Mouse (Mus musculus) forebrain, embryonic 16.5 days (tissue): ENCODE measurements around the gene Tmem254a. TPM values are rescaled to one million over a fixed set of nuclear protein-coding genes. Genes with fewer than 3 reads are reported as not detected.
"Not testable (repeated sequence)": the region's sequence is repeated elsewhere in the genome, so short reads cannot be mapped to it uniquely, and the experiment has no call there.

ENCODE experiments used
- ATAC-seq: fragments of 200-750 bp; cut with Nextera tagmentation; 2 replicates; pipeline ENCODE4 v1.8.0; 2017; ENCODE audit warnings: mild to moderate bottlenecking, moderate library complexity
- H3K27ac ChIP-seq: fragments of 300-500 bp; sonication (generic); 2 replicates; pipeline ENCODE4 v1.5.1; 2014; ENCODE audit warnings: low read length, control low read depth
- H3K27me3 ChIP-seq: fragments of 300-500 bp; sonication (generic); replicated peaks from 2 replicates; pipeline ENCODE4 v1.6.1; 2014; ENCODE audit warnings: low read length; ENCODE audit not compliant: control insufficient read depth, insufficient read depth
- H3K36me3 ChIP-seq: fragments of 300-500 bp; sonication (generic); 2 replicates; pipeline ENCODE4 v1.6.1; 2014; ENCODE audit not compliant: control insufficient read depth, insufficient read depth
- H3K4me1 ChIP-seq: fragments of 300-500 bp; sonication (generic); replicated peaks from 2 replicates; pipeline ENCODE4 v1.6.1; 2014; ENCODE audit warnings: low read length; ENCODE audit not compliant: control insufficient read depth, insufficient read depth
- H3K4me2 ChIP-seq: fragments of 300-500 bp; sonication (generic); 2 replicates; pipeline ENCODE4 v1.6.1; 2014; ENCODE audit warnings: mild to moderate bottlenecking, low read length, control low read depth
- H3K4me3 ChIP-seq: fragments of 300-500 bp; sonication (generic); replicated peaks from 2 replicates; pipeline ENCODE4 v1.5.1; 2014; ENCODE audit warnings: mild to moderate bottlenecking, low read length, control low read depth
- H3K9ac ChIP-seq: fragments of 300-500 bp; sonication (generic); replicated peaks from 2 replicates; pipeline ENCODE4 v1.6.1; 2014; ENCODE audit warnings: low read depth, low read length, control low read depth
- H3K9me3 ChIP-seq: fragments of 300-500 bp; sonication (generic); 2 replicates; pipeline ENCODE4 v1.6.1; 2016; ENCODE audit warnings: low read length; ENCODE audit not compliant: control insufficient read depth
- WGBS: fragments of 180-500 bp; shearing (Covaris S2); extraction: QIAGEN DNeasy Blood & Tissue Kit; methylation state at CpG from one replicate; pipeline ENCODE4 v1.1.7; 2014; 5-methylcytosine and 5-hydroxymethylcytosine counted together
- polyA plus RNA-seq: library from polyadenylated mRNA; unstranded; fragments of >200 nt; fragmentation: Nextera tagmentation; extraction: Ambion mirVana; gene quantifications from 2 replicates; pipeline ENCODE4 v1.2.1, GENCODE M21; 2015

Tmem254a gene
- polyA plus RNA-seq, 1 experiment from 2014 or later = 3.9 TPM

DNA sequence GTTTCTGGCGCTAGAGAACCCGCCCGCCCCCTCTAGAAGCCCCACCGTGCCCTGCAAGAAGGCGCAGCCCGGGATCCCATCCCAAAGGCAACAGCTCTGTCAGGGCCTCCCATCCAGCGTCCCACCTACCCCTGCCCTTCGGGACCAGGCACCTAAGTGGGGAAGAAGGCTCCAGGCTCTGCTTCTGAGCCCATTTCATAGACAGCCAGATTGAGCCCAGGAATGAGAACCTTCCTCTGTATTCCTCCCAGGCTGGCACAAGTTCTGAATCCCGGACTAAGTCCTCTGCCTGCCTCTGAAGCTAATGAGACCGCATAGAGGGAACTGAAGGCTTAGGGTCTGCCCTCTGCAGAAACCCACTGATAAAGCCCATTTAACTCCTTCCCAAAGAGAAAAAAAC lies 24.5 kb downstream of the Tmem254a start, which contains the start of gene Plac9a:
TSS of gene Plac9a (minus strand) at position 101 of the 400 bp plus-strand sequence.
- not testable (repeated sequence) for H3K4me3 ChIP-seq, H3K4me2 ChIP-seq, ATAC-seq, H3K4me1 ChIP-seq, H3K9me3 ChIP-seq, H3K27ac ChIP-seq, H3K9ac ChIP-seq, H3K36me3 ChIP-seq, H3K27me3 ChIP-seq
- no CpG with 5 or more reads among the region's 10 CpGs for WGBS

DNA sequence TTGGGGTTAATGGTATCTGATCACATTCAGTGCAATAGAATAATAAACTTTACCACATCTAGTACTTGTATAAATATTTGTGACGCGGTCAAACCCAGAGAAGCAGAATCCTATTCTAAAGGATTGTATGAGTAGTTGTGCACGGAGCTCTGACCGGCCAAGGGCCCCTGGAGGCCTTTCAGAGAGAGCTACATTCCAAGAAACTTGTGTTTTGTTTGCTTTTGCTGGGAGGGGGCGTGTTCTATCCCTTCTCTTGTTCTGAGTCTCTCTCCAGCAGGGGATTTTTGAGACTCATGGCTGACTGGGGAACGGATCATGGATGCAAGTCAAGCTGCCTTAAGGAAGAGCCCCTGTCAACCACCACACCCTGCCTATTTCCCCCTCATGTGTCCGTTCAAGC lies 31.8 kb downstream of the Tmem254a start:
- H3K9ac ChIP-seq, H3K9me3 ChIP-seq, H3K4me3 ChIP-seq, H3K36me3 ChIP-seq, H3K4me1 ChIP-seq, ATAC-seq, H3K27ac ChIP-seq, H3K4me2 ChIP-seq, H3K27me3 ChIP-seq: not testable (repeated sequence)
- WGBS = no CpG with 5 or more reads among the region's 7 CpGs

DNA sequence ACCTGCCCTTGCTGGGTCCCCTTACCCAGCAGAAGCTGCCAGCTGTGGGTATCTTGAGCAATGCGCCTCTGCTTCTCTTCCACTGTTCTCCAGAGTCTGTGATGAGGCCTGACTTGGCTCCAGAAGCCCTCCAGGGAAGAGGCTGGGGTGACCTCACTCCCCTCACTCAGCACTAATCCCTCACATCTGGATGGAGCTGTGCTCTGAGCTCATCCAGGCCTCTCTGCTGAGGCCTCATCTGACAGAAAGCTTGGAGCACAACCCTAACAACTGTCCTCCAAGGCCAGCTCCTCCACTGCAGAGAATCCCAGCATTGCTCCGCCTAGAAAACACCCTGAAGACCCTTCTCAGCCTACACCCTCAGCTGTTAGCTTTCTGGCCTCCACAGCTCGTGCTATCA lies 32.9 kb downstream of the Tmem254a start:
- H3K4me2 ChIP-seq, H3K27me3 ChIP-seq, H3K9me3 ChIP-seq, H3K4me3 ChIP-seq, H3K36me3 ChIP-seq, ATAC-seq, H3K4me1 ChIP-seq, H3K27ac ChIP-seq, H3K9ac ChIP-seq: not testable (repeated sequence)
- no CpG with 5 or more reads among the region's 3 CpGs for WGBS

DNA sequence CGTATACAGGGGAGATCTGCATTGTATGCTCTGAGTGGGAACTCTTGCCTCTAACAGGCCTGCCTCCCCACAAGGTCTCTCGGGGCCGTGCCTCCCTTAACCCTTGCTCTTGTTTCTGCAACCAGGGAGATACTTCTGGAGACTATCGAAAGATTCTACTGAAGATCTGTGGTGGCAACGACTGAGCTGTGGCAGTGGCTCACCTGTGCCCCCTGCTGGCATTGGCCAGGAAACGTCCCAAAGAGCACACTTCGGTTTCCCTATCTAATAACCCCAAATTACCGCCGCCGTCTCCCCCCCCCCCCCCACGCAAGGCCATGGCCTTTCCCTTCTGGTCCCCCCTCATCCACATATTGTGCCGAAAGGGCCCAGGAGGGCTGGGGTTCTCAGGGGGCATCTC lies 41.6 kb downstream of the Tmem254a start:
- ATAC-seq, H3K27ac ChIP-seq: not testable (repeated sequence)
- WGBS = no CpG with 5 or more reads among the region's 12 CpGs

DNA sequence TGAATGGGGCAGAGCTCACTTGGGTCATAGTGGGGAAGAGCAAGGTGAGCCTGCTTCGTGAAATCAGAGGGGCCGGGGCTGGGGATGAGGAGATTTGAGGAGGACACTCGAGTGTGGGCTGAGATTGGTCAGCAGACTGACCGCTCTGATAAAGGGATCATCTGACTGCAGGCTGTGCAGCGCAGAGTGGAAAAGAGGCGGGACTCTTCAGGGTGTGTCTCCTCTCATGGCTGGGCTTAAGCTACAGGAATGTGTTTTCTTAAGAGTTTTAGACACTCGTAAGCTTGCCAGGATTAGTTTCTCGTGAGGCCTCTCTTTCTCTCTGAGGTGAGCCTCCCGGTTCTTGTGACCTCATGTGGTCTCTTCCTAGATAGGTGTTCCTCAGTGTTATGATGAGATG lies 45.7 kb downstream of the Tmem254a start:
- H3K9ac ChIP-seq, H3K4me2 ChIP-seq, H3K4me3 ChIP-seq, H3K27me3 ChIP-seq, H3K4me1 ChIP-seq, H3K36me3 ChIP-seq, H3K9me3 ChIP-seq, H3K27ac ChIP-seq, ATAC-seq: not testable (repeated sequence)
- no CpG with 5 or more reads among the region's 9 CpGs for WGBS

More for the DNA sequence above, 41.6 kb downstream of the Tmem254a start:
- H3K4me1 ChIP-seq, H3K36me3 ChIP-seq, H3K27me3 ChIP-seq, H3K4me3 ChIP-seq, H3K9me3 ChIP-seq, H3K9ac ChIP-seq, H3K4me2 ChIP-seq: not testable (repeated sequence)

DNA sequence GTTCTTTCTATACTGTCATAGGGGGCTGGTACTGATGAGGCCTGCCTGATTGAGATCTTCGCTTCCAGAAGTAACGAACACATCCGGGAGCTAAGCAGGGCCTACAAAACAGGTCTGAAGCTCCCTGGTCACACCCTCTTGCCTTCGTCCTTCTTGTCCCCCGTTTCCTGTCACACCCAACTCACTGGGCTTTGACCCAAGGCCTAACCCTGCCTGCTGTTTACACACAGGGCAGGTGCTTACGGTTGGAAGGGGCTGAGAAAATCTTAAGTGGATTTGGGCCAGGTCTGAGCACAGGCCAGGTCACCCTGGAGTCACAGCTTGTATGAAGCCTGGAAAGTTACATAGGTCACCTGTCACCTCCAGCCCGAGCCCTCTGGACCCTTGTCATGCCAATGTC lies 50.8 kb downstream of the Tmem254a start:
- not testable (repeated sequence) for H3K4me2 ChIP-seq

More for the DNA sequence above, 50.8 kb downstream of the Tmem254a start:
- not testable (repeated sequence) for H3K27ac ChIP-seq, H3K4me3 ChIP-seq, H3K27me3 ChIP-seq, H3K9me3 ChIP-seq, H3K4me1 ChIP-seq, H3K9ac ChIP-seq, ATAC-seq, H3K36me3 ChIP-seq
- no CpG with 5 or more reads among the region's 7 CpGs for WGBS

Other genes with a start within 250 kb of the Tmem254a start
- 24.1 and 26.3 TPM in 2 replicates for gene Ppif, start 233.5 kb downstream of the Tmem254a start, polyA plus RNA-seq
- gene Zcchc24, start 158.6 kb downstream of the Tmem254a start, polyA plus RNA-seq = 10.4 and 13.7 TPM in 2 replicates
- 2.0 and 2.6 TPM in 2 replicates for gene Anxa11, start 85.5 kb downstream of the Tmem254a start, polyA plus RNA-seq
- not detected in 2 replicates for gene Plac9a, start 24.6 kb downstream of the Tmem254a start, polyA plus RNA-seq
- gene Cphx1, start 10.6 kb upstream of the Tmem254a start, polyA plus RNA-seq = not detected in 2 replicates
- gene Duxbl1, start 50.9 kb upstream of the Tmem254a start, polyA plus RNA-seq = 3.0 and 6.7 TPM in 2 replicates
- 8.4 and 9.3 TPM in 2 replicates for gene Gm9780, start 115.0 kb upstream of the Tmem254a start, polyA plus RNA-seq
- 10.6 and 17.5 TPM in 2 replicates for gene Tmem254c, start 139.7 kb upstream of the Tmem254a start, polyA plus RNA-seq
- not detected in 2 replicates for gene Cphx2, start 153.8 kb upstream of the Tmem254a start, polyA plus RNA-seq
- gene Cphx3, start 154.6 kb upstream of the Tmem254a start, polyA plus RNA-seq = not detected in 2 replicates
- gene Duxbl2, start 190.7 kb upstream of the Tmem254a start, polyA plus RNA-seq = not detected in 2 replicates